Mouse (Mus musculus): ENCODE results near the gene Lca5l. TPM values are rescaled to one million over a fixed set of nuclear protein-coding genes. Genes with fewer than 3 reads are reported as not detected.

Lca5l gene
- total and polyA plus RNA-seq, 2 experiments = 0.09 TPM; not detected in 1

DNA sequence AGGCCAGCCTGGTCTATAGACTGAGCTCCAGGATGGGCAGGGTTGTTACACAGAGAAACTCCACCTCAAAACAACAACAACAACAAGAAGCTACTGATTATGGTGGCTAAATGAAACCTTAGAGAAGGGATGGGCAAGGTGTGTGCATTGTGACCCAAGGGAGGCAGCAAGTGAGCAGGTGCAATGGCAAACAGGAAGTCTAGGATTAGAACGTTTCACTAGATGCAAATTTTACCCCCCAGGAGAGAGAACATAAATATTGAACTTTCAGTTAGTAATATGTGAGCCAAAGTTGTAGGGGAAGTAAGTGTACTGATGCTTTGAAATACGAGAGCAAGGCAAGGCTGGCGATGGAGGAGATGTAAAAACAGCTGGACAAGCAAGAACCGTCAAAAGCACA, 82.4 kb downstream of the Lca5l start:
- no peaks in the 10 kb centered on the region for H3K79me2 ChIP-seq (ENCODE audit: control insufficient read depth, insufficient read depth, low read length)
- no peaks in the 10 kb centered on the region for H3K27me3 ChIP-seq (ENCODE audit: control insufficient read depth, insufficient read depth, low read length)
- 56% methylated on average over 4 of the region's 4 CpGs for WGBS
- H3K27ac ChIP-seq (replicated peaks; ENCODE audit: insufficient read depth, low read depth, low read length) = no peak overlapping the region
- no peak for DNase-seq (ENCODE audit: extremely low read depth, low read depth, low spot score)
- TF ChIP-seq POLR2A (IDR thresholded peaks at IDR 0.05; ENCODE audit: extremely low read depth, insufficient read depth, low read length) = no peak
- TF ChIP-seq CTCF (IDR thresholded peaks at IDR 0.05; ENCODE audit: low read depth, low read length) = no peak
- no peak overlapping the region for H3K4me3 ChIP-seq (ENCODE audit: insufficient read depth, low read depth, low read length)
- H3K4me1 ChIP-seq (ENCODE audit: control insufficient read depth, insufficient read depth, low read length) = no peaks in the 10 kb centered on the region
- H3K9ac ChIP-seq (ENCODE audit: low read depth, low read length) = no peak overlapping the region
- H3K36me3 ChIP-seq (ENCODE audit: control insufficient read depth, insufficient read depth, low read length) = no peaks in the 10 kb centered on the region

Other genes starting within 250 kb of the Lca5l start
- 39.2 and 42.5 TPM in 2 replicates for gene Psmg1, start 201.3 kb downstream of the Lca5l start, total RNA-seq (2014; rRNA removed)
- 21.4 and 23.8 TPM in 2 replicates for gene Psmg1, start 201.3 kb downstream of the Lca5l start, polyA plus RNA-seq (2012; rRNA removed)
- gene Brwd1, start 109.7 kb downstream of the Lca5l start, total RNA-seq (2014; rRNA removed) = 56.3 and 59.8 TPM in 2 replicates
- gene Brwd1, start 109.7 kb downstream of the Lca5l start, polyA plus RNA-seq (2012; rRNA removed) = 9.9 and 12.3 TPM in 2 replicates
- gene Hmgn1, start 64.5 kb downstream of the Lca5l start, total RNA-seq (2014; rRNA removed) = 43.9 and 48.3 TPM in 2 replicates
- gene Hmgn1, start 64.5 kb downstream of the Lca5l start, polyA plus RNA-seq (2012; rRNA removed) = 11.4 and 15.0 TPM in 2 replicates
- 4.6 and 7.4 TPM in 2 replicates for gene Wrb, start 46.9 kb downstream of the Lca5l start, total RNA-seq (2014; rRNA removed)
- gene Wrb, start 46.9 kb downstream of the Lca5l start, polyA plus RNA-seq (2012; rRNA removed) = 14.0 and 17.5 TPM in 2 replicates
- gene Sh3bgr, start 8.2 kb upstream of the Lca5l start, total RNA-seq (2014; rRNA removed) = 0.55 and 0.60 TPM in 2 replicates
- gene Sh3bgr, start 8.2 kb upstream of the Lca5l start, polyA plus RNA-seq (2012; rRNA removed) = 0.36 TPM in 1 of 2 replicates, not detected in the other
- gene B3galt5, start 43.5 kb upstream of the Lca5l start, total RNA-seq (2014; rRNA removed) = not detected in 2 replicates
- gene B3galt5, start 43.5 kb upstream of the Lca5l start, polyA plus RNA-seq (2012; rRNA removed) = 0.05 and 0.09 TPM in 2 replicates

All from liver, adult 2 months (tissue).